Mouse (Mus musculus) heart, adult 2 months (tissue): ENCODE results near the gene Arhgef38. TPM values are rescaled to one million over a fixed set of nuclear protein-coding genes. Genes with fewer than 3 reads are reported as not detected.

Experiments
- DNase-seq, 2 experiments: peaks; one replicate each; pipeline ENCODE4 v3.0.0; 2021
- H3K27ac ChIP-seq: fragments of 200-600 bp; 2 replicates; pipeline ENCODE4 v1.8.1; 2022
- H3K27me3 ChIP-seq: fragments of 200-500 bp; 2 replicates; pipeline ENCODE4 v1.6.1; 2012; ENCODE audit warnings: mild to moderate bottlenecking, low read length, inconsistent platforms, mixed read lengths; ENCODE audit not compliant: control insufficient read depth, insufficient read depth
- H3K36me3 ChIP-seq: fragments of 200-500 bp; 2 replicates; pipeline ENCODE4 v1.6.1; 2012; ENCODE audit warnings: low read length, inconsistent platforms; ENCODE audit not compliant: control insufficient read depth, insufficient read depth
- H3K4me1 ChIP-seq: fragments of 200-500 bp; 2 replicates; pipeline ENCODE4 v1.6.1; 2011; ENCODE audit warnings: low read length; ENCODE audit not compliant: control insufficient read depth, insufficient read depth
- H3K4me3 ChIP-seq: fragments of 200-600 bp; 2 replicates; pipeline ENCODE4 v1.8.1; 2022
- H3K79me2 ChIP-seq: fragments of 200-500 bp; replicated peaks from 2 replicates; pipeline ENCODE4 v1.6.1; 2012; ENCODE audit warnings: mild to moderate bottlenecking, inconsistent platforms, low read length, moderate library complexity, mixed read lengths; ENCODE audit not compliant: control insufficient read depth, insufficient read depth
- H3K9ac ChIP-seq: fragments of 200-500 bp; 2 replicates; pipeline ENCODE4 v1.6.1; 2012; ENCODE audit warnings: low read depth, mild to moderate bottlenecking, control low read depth, inconsistent platforms, low read length, mixed read lengths
- CTCF ChIP-seq: fragments of 200-600 bp; IDR thresholded peaks from 2 replicates; pipeline ENCODE4 v1.8.1; 2022; ENCODE audit warnings: antibody characterized with exemption, mild to moderate bottlenecking, moderate library complexity
- EP300 ChIP-seq: fragments of 200-500 bp; IDR thresholded peaks from 2 replicates; pipeline ENCODE4 v1.6.1; 2011; ENCODE audit warnings: low read depth, low read length, control low read depth; ENCODE audit not compliant: insufficient read depth
- POLR2A ChIP-seq: fragments of 200-500 bp; IDR thresholded peaks from 2 replicates; pipeline ENCODE4 v1.6.1; 2011; ENCODE audit warnings: mild to moderate bottlenecking, low read depth, low read length, control low read depth; ENCODE audit not compliant: insufficient read depth
- WGBS: fragments of 180-500 bp; shearing (Covaris S2); methylation state at CpG from one replicate; pipeline ENCODE4 v1.1.7; 2018; 5-methylcytosine and 5-hydroxymethylcytosine counted together
- intact Hi-C: fragments of 180-260 bp; cut with DNase I; formaldehyde crosslinking; loops from one replicate; pipeline ENCODE4 v1.15.1; 2025
- polyA plus RNA-seq: library from polyadenylated mRNA; depleted of rRNA; stranded (reverse); fragments of >200 nt; gene quantifications from 2 replicates; pipeline ENCODE4 v1.2.3, GENCODE M21; 2012
- total RNA-seq, 2 experiments: library from RNA; stranded (reverse); gene quantifications; 2 replicates each; pipeline ENCODE4 v1.2.3; 2021

Gene Arhgef38
- total and polyA plus RNA-seq, 3 experiments: 0.02 TPM; not detected in 2

DNA sequence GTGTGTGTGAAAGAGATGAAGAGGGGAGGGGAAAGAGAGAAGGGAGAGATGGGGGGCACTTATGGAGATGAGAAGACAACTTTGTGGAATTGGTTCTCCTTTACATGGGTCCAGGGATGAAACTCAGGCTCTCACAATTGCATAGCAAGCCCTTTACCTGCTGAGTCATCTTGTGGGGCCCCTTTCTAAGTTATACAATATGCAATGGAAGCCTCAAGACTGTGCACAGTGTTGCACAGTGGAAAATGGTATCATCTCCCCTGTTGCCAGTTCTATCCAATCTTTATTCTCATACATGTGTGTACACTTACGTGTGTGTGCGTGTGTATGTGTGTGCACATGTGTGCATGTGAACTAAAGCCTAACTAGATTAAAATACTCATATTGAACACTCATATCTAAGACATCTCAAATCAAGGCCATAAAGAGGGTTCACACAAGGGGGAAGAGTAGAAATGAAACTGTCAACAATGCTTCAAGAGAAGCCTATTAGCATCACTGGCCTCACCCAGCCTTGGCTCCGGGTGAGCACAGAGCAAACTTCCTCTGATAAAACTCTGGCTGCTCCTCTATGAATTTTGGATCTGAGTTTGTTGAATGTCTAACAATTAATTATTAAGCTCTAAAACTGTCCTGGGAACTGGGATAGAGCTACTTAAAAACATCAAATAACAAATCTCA is 21.2 kb downstream of the Arhgef38 start:
- H3K4me3 ChIP-seq: no peak overlapping the region
- no peaks in the 10 kb centered on the region for H3K27me3 ChIP-seq
- H3K79me2 ChIP-seq: no peaks in the 10 kb centered on the region
- intact Hi-C loops: no loop called here
- TF ChIP-seq POLR2A (no peak), EP300 (no peak), CTCF (no peak)
- H3K36me3 ChIP-seq: no peaks in the 10 kb centered on the region
- H3K27ac ChIP-seq: no peak overlapping the region
- 75% methylated on average over 3 of the region's 3 CpGs for WGBS
- DNase-seq: no peak
- H3K9ac ChIP-seq: no peak overlapping the region
- H3K4me1 ChIP-seq: no peaks in the 10 kb centered on the region

DNA sequence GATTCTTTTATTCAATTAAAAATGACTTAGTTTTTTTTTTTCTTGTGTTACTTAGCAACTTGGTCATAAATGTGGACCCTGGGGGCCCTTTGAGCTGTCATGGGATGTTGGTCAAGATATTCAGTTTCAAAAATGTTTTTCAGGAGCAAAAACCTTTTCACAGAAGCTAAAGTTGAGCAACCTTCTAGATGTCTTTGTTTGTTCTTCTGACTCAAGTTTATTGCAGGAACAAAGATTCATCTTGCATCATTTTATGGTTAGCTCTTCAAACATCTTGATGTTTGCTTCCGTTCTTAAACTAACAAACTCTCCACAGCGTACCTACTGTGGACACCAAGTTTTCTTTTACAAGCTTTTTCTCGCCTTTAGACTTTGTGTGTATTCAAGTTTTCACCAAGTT is 23.4 kb downstream of the Arhgef38 start:
- Histone ChIP-seq H3K79me2 (no peaks in the 10 kb centered on the region), H3K9ac (no peak overlapping the region), H3K27me3 (no peaks in the 10 kb centered on the region), H3K4me1 (no peaks in the 10 kb centered on the region), H3K36me3 (no peaks in the 10 kb centered on the region), H3K4me3 (no peak overlapping the region), H3K27ac (no peak overlapping the region)
- WGBS: 87% methylated on average over 3 of the region's 3 CpGs
- TF ChIP-seq EP300 (no peak), POLR2A (no peak), CTCF (no peak)
- intact Hi-C loops: no loop called here
- DNase-seq: no peak

GRCm38 (mm10) chr3:133203713-133204112 is 31.0 kb downstream of the Arhgef38 start:
- H3K27me3 ChIP-seq: no peaks in the 10 kb centered on the region
- H3K36me3 ChIP-seq: no peaks in the 10 kb centered on the region
- H3K4me3 ChIP-seq: no peak overlapping the region
- H3K27ac ChIP-seq: no peak overlapping the region
- H3K79me2 ChIP-seq: no peaks in the 10 kb centered on the region
- intact Hi-C loops: no loop called here
- no peak for DNase-seq
- H3K9ac ChIP-seq: no peak overlapping the region
- 73% methylated on average over 2 of the region's 2 CpGs for WGBS
- no peaks in the 10 kb centered on the region for H3K4me1 ChIP-seq
- TF ChIP-seq CTCF (no peak), POLR2A (no peak), EP300 (no peak)

GRCm38 (mm10) chr3:133202171-133202570 is 32.6 kb downstream of the Arhgef38 start:
- DNase-seq: no peak
- no peak overlapping the region for H3K9ac ChIP-seq
- H3K4me1 ChIP-seq: no peaks in the 10 kb centered on the region
- no peaks in the 10 kb centered on the region for H3K79me2 ChIP-seq
- no peak for TF ChIP-seq CTCF
- no peak for TF ChIP-seq POLR2A
- no peak for TF ChIP-seq EP300
- no peaks in the 10 kb centered on the region for H3K27me3 ChIP-seq
- no peak overlapping the region for H3K27ac ChIP-seq
- intact Hi-C loops: no loop called here
- 83% methylated on average over 13 of the region's 13 CpGs for WGBS
- no peak overlapping the region for H3K4me3 ChIP-seq
- no peaks in the 10 kb centered on the region for H3K36me3 ChIP-seq

- no peak overlapping the region for H3K9ac ChIP-seq
- TF ChIP-seq POLR2A (no peak), CTCF (no peak), EP300 (no peak)
- no peaks in the 10 kb centered on the region for H3K27me3 ChIP-seq
- H3K4me3 ChIP-seq: no peak overlapping the region
- H3K79me2 ChIP-seq: no peaks in the 10 kb centered on the region
- no peaks in the 10 kb centered on the region for H3K4me1 ChIP-seq
- intact Hi-C loops: no loop called here
- DNase-seq: no peak
- H3K27ac ChIP-seq: no peak overlapping the region
- H3K36me3 ChIP-seq: no peaks in the 10 kb centered on the region
- WGBS: 78% methylated on average over 3 of the region's 3 CpGs
Observed at GRCm38 (mm10) chr3:133188930-133189329, 45.8 kb downstream of the Arhgef38 start.

DNA sequence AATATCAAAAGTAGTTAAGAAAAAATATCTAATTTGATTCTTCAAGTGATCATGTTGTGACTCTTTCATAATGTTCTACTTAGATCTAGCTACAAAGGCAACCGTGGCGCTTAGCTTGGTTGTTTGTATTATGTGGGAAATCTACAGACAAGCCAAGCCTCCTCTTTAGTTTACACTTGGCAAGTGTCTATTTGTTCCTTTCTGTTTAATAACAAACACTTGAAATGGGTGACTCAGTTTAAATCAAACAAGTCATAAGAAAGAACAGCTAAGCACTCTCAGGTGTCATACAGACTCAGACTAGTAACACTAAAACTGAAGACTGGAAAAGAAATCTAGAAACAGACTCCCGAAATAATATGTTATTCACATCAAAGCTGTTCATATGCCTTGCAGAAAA is 47.2 kb downstream of the Arhgef38 start:
- intact Hi-C loops: no loop called here
- no peak overlapping the region for H3K9ac ChIP-seq
- H3K27me3 ChIP-seq: no peaks in the 10 kb centered on the region
- WGBS: 87% methylated on average over 3 of the region's 3 CpGs
- no peaks in the 10 kb centered on the region for H3K79me2 ChIP-seq
- no peak overlapping the region for H3K4me3 ChIP-seq
- H3K36me3 ChIP-seq: no peaks in the 10 kb centered on the region
- DNase-seq: no peak
- TF ChIP-seq EP300: no peak
- no peak for TF ChIP-seq POLR2A
- no peak for TF ChIP-seq CTCF
- no peaks in the 10 kb centered on the region for H3K4me1 ChIP-seq
- no peak overlapping the region for H3K27ac ChIP-seq
